Mouse (Mus musculus) heart, embryonic 13.5 days (tissue): ENCODE measurements around the gene Evc2. TPM values are rescaled to one million over a fixed set of nuclear protein-coding genes. Genes with fewer than 3 reads are reported as not detected.

Experiments
- ATAC-seq: fragments of 200-750 bp; cut with Nextera tagmentation; 2 replicates; pipeline ENCODE4 v1.8.0; 2017; ENCODE audit warnings: moderate TSS enrichment; ENCODE audit not compliant: insufficient number of reproducible peaks, low FRiP score, low TSS enrichment; ENCODE audit errors: extremely low read depth
- H3K27ac ChIP-seq: fragments of 300-500 bp; sonication (generic); replicated peaks from 2 replicates; pipeline ENCODE4 v1.5.1; 2015; ENCODE audit warnings: moderate library complexity, mild to moderate bottlenecking, inconsistent platforms
- H3K27me3 ChIP-seq: fragments of 300-500 bp; sonication (generic); replicated peaks from 2 replicates; pipeline ENCODE4 v1.6.1; 2015; ENCODE audit warnings: mild to moderate bottlenecking, inconsistent platforms
- H3K36me3 ChIP-seq: fragments of 300-500 bp; sonication (generic); 2 replicates; pipeline ENCODE4 v1.6.1; 2015; ENCODE audit warnings: mild to moderate bottlenecking, inconsistent platforms
- H3K4me1 ChIP-seq: fragments of 300-500 bp; sonication (generic); 2 replicates; pipeline ENCODE4 v1.6.1; 2015; ENCODE audit warnings: inconsistent platforms
- H3K4me2 ChIP-seq: fragments of 300-500 bp; sonication (generic); 2 replicates; pipeline ENCODE4 v1.6.1; 2015; ENCODE audit warnings: inconsistent platforms, mild to moderate bottlenecking, moderate library complexity
- H3K4me3 ChIP-seq: fragments of 300-500 bp; sonication (generic); 2 replicates; pipeline ENCODE4 v1.5.1; 2015; ENCODE audit warnings: moderate library complexity, mild to moderate bottlenecking, inconsistent platforms
- H3K9ac ChIP-seq: fragments of 300-500 bp; sonication (generic); 2 replicates; pipeline ENCODE4 v1.6.1; 2015; ENCODE audit warnings: inconsistent platforms, mild to moderate bottlenecking, moderate library complexity
- H3K9me3 ChIP-seq: fragments of 300-500 bp; sonication (generic); 2 replicates; pipeline ENCODE4 v1.6.1; 2016; ENCODE audit warnings: inconsistent platforms
- WGBS: fragments of 180-500 bp; shearing (Covaris S2); methylation state at CpG from one replicate; pipeline ENCODE4 v1.1.7; 2015; ENCODE audit warnings: mixed read lengths; 5-methylcytosine and 5-hydroxymethylcytosine counted together
- polyA plus RNA-seq: library from polyadenylated mRNA; unstranded; fragments of >200 nt; fragmentation: Nextera tagmentation; extraction: Ambion mirVana; gene quantifications from 2 replicates; pipeline ENCODE4 v1.2.1, GENCODE M21; 2015

Evc2 gene
- polyA plus RNA-seq, 1 experiment from 2014 or later: 10.1 TPM

GRCm38 (mm10) chr5:37471584-37471983, 133.3 kb downstream of the Evc2 start:
- Histone ChIP-seq H3K9ac (no peak overlapping the region), H3K27ac (no peak overlapping the region), H3K9me3 (no peaks in the 10 kb centered on the region), H3K4me1 (no peaks in the 10 kb centered on the region), H3K36me3 (no peaks in the 10 kb centered on the region), H3K4me2 (no peak overlapping the region), H3K4me3 (no peak overlapping the region), H3K27me3 (no peaks in the 10 kb centered on the region)
- 76% methylated on average over 4 of the region's 4 CpGs for WGBS
- ATAC-seq: no peak

- Histone ChIP-seq H3K36me3 (no peaks in the 10 kb centered on the region), H3K9me3 (no peaks in the 10 kb centered on the region), H3K4me1 (no peaks in the 10 kb centered on the region), H3K27ac (no peak overlapping the region), H3K4me2 (no peak overlapping the region), H3K4me3 (no peak overlapping the region), H3K27me3 (no peaks in the 10 kb centered on the region), H3K9ac (no peak overlapping the region)
- ATAC-seq: no peak
- 65% methylated on average over 3 of the region's 3 CpGs for WGBS
Measured at GRCm38 (mm10) chr5:37472025-37472608, 133.8 kb downstream of the Evc2 start.

Other genes with a start within 250 kb of the Evc2 start
- gene Crmp1, start 96.6 kb upstream of the Evc2 start, polyA plus RNA-seq: 9.4 and 11.8 TPM in 2 replicates
- gene Evc, start 1.6 kb upstream of the Evc2 start, polyA plus RNA-seq: 5.0 and 5.4 TPM in 2 replicates